Mouse (Mus musculus): ENCODE results near the gene Gm20388. TPM values are rescaled to one million over a fixed set of nuclear protein-coding genes. Genes with fewer than 3 reads are reported as not detected.

The Gm20388 gene
- polyA plus RNA-seq, 1 experiment from 2014 or later = 2.5 TPM

- H3K9me3 ChIP-seq (replicated peaks) = no peaks in the 10 kb centered on the region
- H3K27ac ChIP-seq = no peak overlapping the region
- H3K36me3 ChIP-seq = no peaks in the 10 kb centered on the region
- peaks cover 88% of the 10 kb centered on the region for H3K27me3 ChIP-seq (ENCODE audit: low read depth, poor library complexity, severe bottlenecking)
- WGBS = 9% methylated on average over 54 of the region's 54 CpGs
- DNase-seq (ENCODE audit: low spot score) = peak; percentile 35
- H3K4me1 ChIP-seq = peaks cover 19% of the 10 kb centered on the region
- peak overlapping the region; percentile 59 for H3K4me3 ChIP-seq
Observed at GRCm38 (mm10) chr8:121729754-121730153, 1819.1 kb downstream of the Gm20388 start.

- H3K36me3 ChIP-seq = no peaks in the 10 kb centered on the region
- WGBS = 12% methylated on average over 60 of the region's 60 CpGs
- peak; percentile 53 for DNase-seq (ENCODE audit: low spot score)
- H3K27ac ChIP-seq = no peak overlapping the region
- peaks cover 19% of the 10 kb centered on the region for H3K4me1 ChIP-seq
- H3K9me3 ChIP-seq (replicated peaks) = no peaks in the 10 kb centered on the region
- H3K27me3 ChIP-seq (ENCODE audit: low read depth, poor library complexity, severe bottlenecking) = peaks cover 83% of the 10 kb centered on the region
- H3K4me3 ChIP-seq = peak overlapping the region; percentile 59
Observed at GRCm38 (mm10) chr8:121730170-121730569, 1819.5 kb downstream of the Gm20388 start.

DNA sequence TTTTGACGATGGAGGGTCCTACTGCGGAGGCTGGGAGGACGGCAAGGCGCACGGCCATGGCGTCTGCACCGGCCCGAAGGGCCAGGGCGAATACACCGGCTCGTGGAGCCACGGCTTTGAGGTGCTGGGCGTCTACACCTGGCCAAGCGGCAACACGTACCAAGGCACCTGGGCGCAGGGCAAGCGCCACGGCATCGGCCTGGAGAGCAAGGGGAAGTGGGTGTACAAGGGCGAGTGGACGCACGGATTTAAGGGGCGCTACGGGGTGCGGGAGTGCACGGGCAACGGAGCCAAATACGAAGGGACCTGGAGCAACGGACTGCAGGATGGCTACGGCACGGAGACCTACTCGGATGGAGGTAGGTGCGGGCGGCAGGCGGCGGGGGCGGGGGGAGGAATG lies 1820.0 kb downstream of the Gm20388 start:
- peak; percentile 37 for DNase-seq (ENCODE audit: low spot score)
- Histone ChIP-seq H3K36me3 (no peaks in the 10 kb centered on the region), H3K27me3 (ENCODE audit: low read depth, poor library complexity, severe bottlenecking) (peaks cover 81% of the 10 kb centered on the region), H3K27ac (no peak overlapping the region), H3K4me1 (peaks cover 19% of the 10 kb centered on the region), H3K4me3 (peak overlapping the region; percentile 59), H3K9me3 (replicated peaks) (no peaks in the 10 kb centered on the region)
- under 1% methylated on average over 37 of the region's 37 CpGs for WGBS

GRCm38 (mm10) chr8:121731060-121731459 lies 1820.4 kb downstream of the Gm20388 start:
- Histone ChIP-seq H3K9me3 (replicated peaks) (no peaks in the 10 kb centered on the region), H3K4me1 (peaks cover 19% of the 10 kb centered on the region), H3K4me3 (peak overlapping the region; percentile 59; the same call in 1 of the 2 replicates), H3K27me3 (ENCODE audit: low read depth, poor library complexity, severe bottlenecking) (peaks cover 77% of the 10 kb centered on the region), H3K36me3 (no peaks in the 10 kb centered on the region), H3K27ac (no peak overlapping the region)
- under 1% methylated on average over 11 of the region's 11 CpGs for WGBS
- DNase-seq (ENCODE audit: low spot score) = no peak

GRCm38 (mm10) chr8:121731471-121732333 lies 1821.1 kb downstream of the Gm20388 start:
- DNase-seq (ENCODE audit: low spot score) = peak; percentile 48
- no peak overlapping the region for H3K27ac ChIP-seq
- H3K27me3 ChIP-seq (ENCODE audit: low read depth, poor library complexity, severe bottlenecking) = peaks cover 79% of the 10 kb centered on the region
- WGBS = 6% methylated on average over 26 of the region's 26 CpGs
- no peaks in the 10 kb centered on the region for H3K36me3 ChIP-seq
- H3K9me3 ChIP-seq (replicated peaks) = no peaks in the 10 kb centered on the region
- H3K4me3 ChIP-seq = 0 out of 2 replicates have a peak overlapping the region, but pooled peaks have one; percentile 59
- peaks cover 19% of the 10 kb centered on the region for H3K4me1 ChIP-seq

DNA sequence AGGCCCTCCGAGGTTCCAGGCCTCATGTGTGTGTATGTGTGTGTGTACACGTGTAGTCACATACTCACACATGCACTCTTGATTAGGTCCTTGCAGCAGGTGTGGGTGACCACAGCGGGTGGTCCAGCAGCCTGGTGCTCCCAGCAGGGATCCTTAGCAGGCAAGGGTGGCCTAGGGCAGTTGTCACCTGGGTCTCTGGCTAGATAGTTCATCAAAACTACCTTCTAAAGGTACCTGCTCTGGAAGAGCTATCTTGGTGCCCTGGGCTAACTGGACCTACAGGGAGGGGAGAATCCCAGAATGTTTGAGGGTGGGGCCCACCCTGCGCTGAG lies 1821.7 kb downstream of the Gm20388 start:
- no peaks in the 10 kb centered on the region for H3K36me3 ChIP-seq
- H3K4me1 ChIP-seq = peaks cover 19% of the 10 kb centered on the region
- WGBS = 56% methylated on average over 4 of the region's 4 CpGs
- H3K4me3 ChIP-seq = no peak overlapping the region
- H3K27ac ChIP-seq = no peak overlapping the region
- peaks cover 80% of the 10 kb centered on the region for H3K27me3 ChIP-seq (ENCODE audit: low read depth, poor library complexity, severe bottlenecking)
- no peaks in the 10 kb centered on the region for H3K9me3 ChIP-seq (replicated peaks)
- no peak for DNase-seq (ENCODE audit: low spot score)

- no peak for DNase-seq (ENCODE audit: low spot score)
- Histone ChIP-seq H3K9me3 (replicated peaks) (no peaks in the 10 kb centered on the region), H3K36me3 (no peaks in the 10 kb centered on the region), H3K27ac (no peak overlapping the region), H3K27me3 (ENCODE audit: low read depth, poor library complexity, severe bottlenecking) (peaks cover 67% of the 10 kb centered on the region), H3K4me1 (peaks cover 19% of the 10 kb centered on the region), H3K4me3 (no peak overlapping the region)
- whole genome bisulfite sequencing = 91% methylated on average over 16 of the region's 16 CpGs
Observed at GRCm38 (mm10) chr8:121734262-121734661, 1823.6 kb downstream of the Gm20388 start.

- peak; percentile 78 for DNase-seq (ENCODE audit: low spot score)
- peaks cover 6% of the 10 kb centered on the region for H3K4me1 ChIP-seq
- 16% methylated on average over 7 of the region's 7 CpGs for WGBS
- H3K27ac ChIP-seq = no peak overlapping the region
- peaks cover 47% of the 10 kb centered on the region for H3K27me3 ChIP-seq (ENCODE audit: low read depth, poor library complexity, severe bottlenecking)
- H3K9me3 ChIP-seq (replicated peaks) = no peaks in the 10 kb centered on the region
- no peak overlapping the region for H3K4me3 ChIP-seq
- H3K36me3 ChIP-seq = no peaks in the 10 kb centered on the region
Observed at GRCm38 (mm10) chr8:121736236-121736635, 1825.6 kb downstream of the Gm20388 start.

- Histone ChIP-seq H3K36me3 (no peaks in the 10 kb centered on the region), H3K4me3 (no peak overlapping the region), H3K4me1 (no peaks in the 10 kb centered on the region), H3K27me3 (ENCODE audit: low read depth, poor library complexity, severe bottlenecking) (peaks cover 17% of the 10 kb centered on the region; the same call in 1 of the 2 replicates), H3K27ac (no peak overlapping the region), H3K9me3 (replicated peaks) (no peaks in the 10 kb centered on the region)
- WGBS = 91% methylated on average over 10 of the region's 10 CpGs
- DNase-seq (ENCODE audit: low spot score) = no peak
Observed at GRCm38 (mm10) chr8:121740721-121741120, 1830.1 kb downstream of the Gm20388 start.

DNA sequence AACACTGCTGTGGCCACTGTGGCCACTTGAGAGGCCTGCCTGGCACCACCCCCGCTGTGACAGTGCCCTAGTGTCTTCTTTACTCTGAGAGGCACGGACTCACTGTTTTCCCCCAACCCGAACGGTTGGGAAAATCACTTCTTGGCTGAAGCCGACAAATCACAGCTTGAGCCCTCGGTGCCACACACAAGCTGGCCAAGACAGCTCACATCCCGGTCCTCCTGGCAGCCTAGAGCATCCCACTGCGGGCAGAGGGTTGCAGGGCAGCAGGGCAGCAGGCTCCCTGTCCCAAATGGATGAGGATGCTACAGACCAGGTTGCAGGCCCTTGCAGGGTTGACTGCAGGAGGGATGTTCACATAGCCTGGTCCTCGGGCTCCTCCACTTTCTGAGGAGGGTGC lies 1838.9 kb downstream of the Gm20388 start:
- Histone ChIP-seq H3K36me3 (no peaks in the 10 kb centered on the region), H3K27ac (no peak overlapping the region), H3K4me1 (no peaks in the 10 kb centered on the region), H3K27me3 (ENCODE audit: low read depth, poor library complexity, severe bottlenecking) (peaks cover 29% of the 10 kb centered on the region), H3K4me3 (no peak overlapping the region), H3K9me3 (replicated peaks) (no peaks in the 10 kb centered on the region)
- 82% methylated on average over 9 of the region's 9 CpGs for WGBS
- DNase-seq (ENCODE audit: low spot score) = no peak

DNA sequence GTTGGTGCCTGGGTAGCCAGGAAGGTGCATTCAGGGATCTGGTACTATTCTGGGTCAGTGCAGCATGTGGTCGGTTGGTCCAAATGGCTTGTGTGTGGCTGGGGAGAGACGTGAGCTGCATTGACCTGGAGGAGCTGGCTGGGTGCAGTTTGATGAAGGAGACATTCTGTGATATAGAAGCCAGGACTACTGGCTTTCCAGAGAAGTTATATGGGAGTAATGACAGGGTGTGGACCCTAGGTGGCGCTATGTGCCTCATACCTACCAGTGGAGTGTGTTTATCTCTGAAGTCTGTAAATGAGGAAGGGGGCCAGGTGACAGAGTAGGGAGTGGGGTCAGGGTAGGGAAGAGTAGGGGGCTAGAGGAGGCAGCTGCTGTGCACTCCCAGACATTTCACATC lies 1839.9 kb downstream of the Gm20388 start:
- Histone ChIP-seq H3K36me3 (no peaks in the 10 kb centered on the region), H3K27me3 (ENCODE audit: low read depth, poor library complexity, severe bottlenecking) (peaks cover 38% of the 10 kb centered on the region), H3K4me1 (no peaks in the 10 kb centered on the region), H3K9me3 (replicated peaks) (no peaks in the 10 kb centered on the region), H3K27ac (no peak overlapping the region), H3K4me3 (no peak overlapping the region)
- WGBS = 37% methylated on average over 3 of the region's 3 CpGs
- no peak for DNase-seq (ENCODE audit: low spot score)

- no peak overlapping the region for H3K4me3 ChIP-seq
- H3K27me3 ChIP-seq (ENCODE audit: low read depth, poor library complexity, severe bottlenecking) = peaks cover 38% of the 10 kb centered on the region
- 30% methylated on average over 3 of the region's 3 CpGs for WGBS
- no peak overlapping the region for H3K27ac ChIP-seq
- peak; percentile 83 for DNase-seq (ENCODE audit: low spot score)
- H3K36me3 ChIP-seq = no peaks in the 10 kb centered on the region
- H3K9me3 ChIP-seq (replicated peaks) = no peaks in the 10 kb centered on the region
- H3K4me1 ChIP-seq = no peaks in the 10 kb centered on the region
Observed at GRCm38 (mm10) chr8:121751407-121751806, 1840.8 kb downstream of the Gm20388 start.

DNA sequence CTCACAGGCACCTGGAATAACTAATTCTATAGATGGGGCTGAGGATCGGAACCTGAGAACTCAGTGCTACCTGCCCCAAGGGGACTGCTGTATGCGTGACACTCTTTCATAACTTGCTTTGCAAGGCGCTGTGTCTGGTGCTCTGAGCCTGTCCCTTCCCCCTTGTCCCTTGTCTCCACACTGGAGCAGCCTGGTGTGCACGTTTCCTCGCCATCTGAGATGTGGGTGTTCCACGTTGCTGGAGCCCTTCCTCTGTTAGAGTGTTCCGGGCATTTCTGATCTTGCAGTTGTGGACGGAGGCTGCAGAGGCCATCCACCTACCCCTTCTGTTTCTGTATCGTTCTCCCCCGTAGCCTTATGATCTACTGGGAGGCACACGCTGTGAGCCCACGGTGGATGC lies 1847.8 kb downstream of the Gm20388 start:
- H3K4me1 ChIP-seq = peaks cover 3% of the 10 kb centered on the region; the same call in 1 of the 2 replicates
- no peaks in the 10 kb centered on the region for H3K9me3 ChIP-seq (replicated peaks)
- H3K36me3 ChIP-seq = no peaks in the 10 kb centered on the region
- DNase-seq (ENCODE audit: low spot score) = no peak
- H3K27ac ChIP-seq = no peak overlapping the region
- 71% methylated on average over 12 of the region's 12 CpGs for WGBS
- H3K4me3 ChIP-seq = no peak overlapping the region
- H3K27me3 ChIP-seq (ENCODE audit: low read depth, poor library complexity, severe bottlenecking) = peaks cover 24% of the 10 kb centered on the region
